Mouse (Mus musculus): ENCODE data around the gene Arhgef3.

Gene Arhgef3

GRCm38 (mm10) chr14:27389722-27390121 lies 275.0 kb downstream of the Arhgef3 start:
- no peak for DNase-seq

- DNase-seq, result peak; percentile 23
Measured at GRCm38 (mm10) chr14:27390663-27391062, 276.0 kb downstream of the Arhgef3 start.

GRCm38 (mm10) chr14:27391776-27392308 lies 277.1 kb downstream of the Arhgef3 start:
- no peak for DNase-seq

- peak; percentile 24 for DNase-seq
Measured at GRCm38 (mm10) chr14:27392660-27393059, 278.0 kb downstream of the Arhgef3 start.

- DNase-seq, result no peak
Measured at GRCm38 (mm10) chr14:27393806-27394205, 279.1 kb downstream of the Arhgef3 start.

GRCm38 (mm10) chr14:27396424-27396823 lies 281.7 kb downstream of the Arhgef3 start:
- no peak for DNase-seq

- peak; percentile 25 for DNase-seq
Measured at GRCm38 (mm10) chr14:27397526-27397925, 282.8 kb downstream of the Arhgef3 start.

- DNase-seq, result no peak
Measured at GRCm38 (mm10) chr14:27400495-27400894, 285.8 kb downstream of the Arhgef3 start.

- DNase-seq, result no peak
Measured at GRCm38 (mm10) chr14:27401717-27402278, 287.1 kb downstream of the Arhgef3 start.

- DNase-seq, result peak; percentile 28
Measured at GRCm38 (mm10) chr14:27402332-27403250, 287.9 kb downstream of the Arhgef3 start.

- DNase-seq, result no peak
Measured at GRCm38 (mm10) chr14:27405452-27405851, 290.8 kb downstream of the Arhgef3 start.

GRCm38 (mm10) chr14:27405947-27406346 lies 291.2 kb downstream of the Arhgef3 start:
- no peak for DNase-seq

- peak; percentile 51 for DNase-seq
Measured at GRCm38 (mm10) chr14:27408240-27408639, 293.5 kb downstream of the Arhgef3 start.

GRCm38 (mm10) chr14:27409662-27410061 lies 295.0 kb downstream of the Arhgef3 start:
- no peak for DNase-seq

GRCm38 (mm10) chr14:27411492-27411891 lies 296.8 kb downstream of the Arhgef3 start:
- DNase-seq, result no peak

GRCm38 (mm10) chr14:27412699-27413098 lies 298.0 kb downstream of the Arhgef3 start:
- DNase-seq, result no peak

- DNase-seq, result peak; percentile 61
Measured at GRCm38 (mm10) chr14:27413961-27414360, 299.3 kb downstream of the Arhgef3 start.

- peak; percentile 77 for DNase-seq
Measured at GRCm38 (mm10) chr14:27420816-27421215, 306.1 kb downstream of the Arhgef3 start.

- no peak for DNase-seq
Measured at GRCm38 (mm10) chr14:27422301-27422700, 307.6 kb downstream of the Arhgef3 start.

GRCm38 (mm10) chr14:27428573-27428972 lies 313.9 kb downstream of the Arhgef3 start, which contains the start of gene Fam208a:
TSS of gene Fam208a (plus strand) at chr14:27428834.
- peak; percentile 97 for DNase-seq

GRCm38 (mm10) chr14:27428973-27429711 lies 314.4 kb downstream of the Arhgef3 start:
- peak; percentile 82 for DNase-seq

GRCm38 (mm10) chr14:27430280-27430679 lies 315.6 kb downstream of the Arhgef3 start:
- DNase-seq, result no peak

GRCm38 (mm10) chr14:27432064-27432463 lies 317.4 kb downstream of the Arhgef3 start:
- DNase-seq, result no peak

All from kidney, adult 9 months (tissue).